Mouse (Mus musculus) kidney, adult 2 months (tissue): ENCODE measurements around the gene B3galt1.

Source experiments
- CTCF ChIP-seq: fragments of 200-500 bp; conservative IDR thresholded peaks from 2 replicates; pipeline ENCODE4 v1.5.1; 2011; ENCODE audit warnings: low read depth, mild to moderate bottlenecking, control low read depth, low read length, moderate library complexity, mixed read lengths; ENCODE audit not compliant: insufficient read depth, insufficient read length
- POLR2A ChIP-seq: fragments of 200-500 bp; IDR thresholded peaks from one replicate; pipeline ENCODE4 v1.6.1; 2011; ENCODE audit warnings: low read depth, low read length, control low read depth

DNA sequence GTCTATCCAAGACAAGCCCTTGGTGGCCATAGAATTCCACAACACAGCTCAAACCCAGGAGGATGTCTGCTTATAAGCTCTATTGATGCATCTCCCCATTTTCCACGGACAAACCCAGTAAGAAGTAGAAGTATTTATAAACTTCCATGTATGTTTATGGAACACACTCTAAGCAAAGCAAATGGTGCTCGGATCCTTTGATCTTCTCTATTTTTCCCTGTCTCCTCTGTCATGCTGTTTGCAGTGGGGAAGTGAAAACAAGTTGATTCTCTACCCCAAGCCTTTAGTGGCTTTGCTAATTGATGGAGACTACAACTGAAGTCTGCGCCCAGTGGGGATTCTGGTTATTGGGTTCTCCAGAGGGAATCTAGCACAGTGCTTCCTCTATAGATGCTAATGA lies 89.2 kb downstream of the B3galt1 start:
- TF ChIP-seq CTCF (no peak), POLR2A (no peak)
